Mouse (Mus musculus): ENCODE results near the gene Sec61a2.

The Sec61a2 gene

DNA sequence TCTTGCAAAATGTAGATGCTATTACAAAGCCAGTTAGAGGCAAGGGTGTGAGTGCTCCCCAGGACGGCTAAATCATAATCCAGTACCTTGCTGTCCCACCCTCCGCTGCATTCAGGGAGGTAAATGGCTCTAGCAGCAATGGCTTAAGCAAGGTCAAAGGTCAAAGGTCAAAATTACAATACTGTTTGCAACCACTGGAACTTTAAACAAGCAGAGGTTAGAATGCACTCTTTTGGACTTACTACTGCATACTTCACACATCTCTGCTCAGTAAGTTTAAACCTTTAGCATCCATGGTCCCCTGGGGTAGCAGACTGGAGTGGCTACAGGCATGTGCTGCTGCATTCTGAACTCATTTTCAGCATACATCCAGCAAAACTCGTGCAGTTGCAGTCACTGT is 17.8 kb downstream of the Sec61a2 start:
- DNase-seq = no peak

DNA sequence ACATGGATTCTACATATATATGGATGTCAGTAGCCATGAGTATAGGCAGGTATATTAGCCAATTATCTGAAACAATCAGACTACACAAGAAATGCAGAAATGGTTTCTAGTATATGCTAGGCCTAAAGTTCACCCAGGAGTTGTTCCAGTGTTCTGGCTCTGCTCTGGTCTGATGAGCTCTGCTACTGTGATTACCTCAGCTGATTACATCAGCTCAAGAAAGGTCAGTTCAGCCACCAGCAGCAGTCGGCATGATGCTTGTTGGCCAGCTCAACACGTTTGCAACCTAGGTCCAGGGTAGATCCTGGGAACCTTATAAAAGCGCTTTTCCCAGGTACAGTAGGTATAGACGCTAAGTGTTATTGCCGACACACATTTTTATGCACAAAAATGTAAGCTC is 25.5 kb downstream of the Sec61a2 start:
- DNase-seq = no peak

DNA sequence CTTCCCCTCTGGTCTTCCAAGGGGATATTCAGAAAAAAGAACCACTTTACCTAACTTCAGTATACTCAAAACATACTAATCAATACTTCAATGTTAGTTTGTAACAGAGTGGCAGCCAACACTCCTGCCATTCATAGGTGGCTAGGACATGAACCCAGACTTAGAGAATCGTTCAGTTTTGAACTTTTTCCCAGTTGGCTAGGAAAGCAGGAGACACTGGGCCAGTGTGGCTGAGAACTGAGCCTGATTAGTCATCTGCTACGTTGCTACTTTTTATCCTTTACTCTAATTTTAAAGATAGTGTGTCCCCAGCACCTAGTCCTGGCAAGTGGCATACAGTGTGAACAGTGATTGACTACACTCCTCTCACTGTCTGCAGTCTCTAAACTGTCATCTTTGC is 27.6 kb downstream of the Sec61a2 start:
- no peak for DNase-seq

DNA sequence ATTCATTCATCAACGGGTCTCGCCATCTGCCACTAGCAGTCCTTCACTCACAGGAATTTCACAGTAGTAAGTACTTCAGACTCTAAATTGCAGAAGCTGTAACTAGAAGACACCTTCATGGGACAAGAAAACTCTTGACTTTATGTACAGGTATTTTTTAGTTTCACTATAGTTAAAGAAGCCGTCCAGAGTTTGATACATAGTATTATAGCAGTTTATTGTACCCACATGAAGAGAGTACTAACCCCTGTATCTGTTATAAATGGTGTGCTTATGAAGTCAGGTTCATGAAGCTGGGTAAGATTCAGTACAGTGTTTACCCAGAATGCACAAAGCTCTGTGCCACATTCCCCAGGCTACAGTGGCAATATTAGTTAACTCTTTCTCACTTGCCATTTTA is 32.4 kb downstream of the Sec61a2 start, which contains the start of gene Gm13199:
Gene Gm13199, minus strand, starts transcription at position 101 of the 400 bp plus-strand sequence.
- DNase-seq = no peak

DNA sequence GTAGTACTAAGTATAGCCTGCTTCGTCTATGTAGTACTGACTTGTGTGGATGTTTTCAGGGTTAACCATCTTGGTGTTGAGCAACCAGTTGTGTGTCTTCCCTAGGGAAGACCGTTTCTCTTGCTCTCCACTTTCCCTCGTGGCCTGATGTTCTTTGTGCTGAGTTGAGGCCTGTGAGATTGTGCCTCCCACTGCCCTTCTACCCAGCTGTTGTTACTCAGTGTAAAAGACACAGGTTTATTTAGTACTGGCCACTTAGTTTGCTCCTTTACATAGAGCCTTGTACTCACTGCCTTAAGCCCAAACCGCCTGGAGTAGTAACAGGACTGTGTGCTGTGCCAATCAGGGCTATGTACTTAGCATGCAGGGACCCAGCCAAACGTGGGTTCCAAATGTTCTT is 43.4 kb downstream of the Sec61a2 start:
- no peak for DNase-seq

DNA sequence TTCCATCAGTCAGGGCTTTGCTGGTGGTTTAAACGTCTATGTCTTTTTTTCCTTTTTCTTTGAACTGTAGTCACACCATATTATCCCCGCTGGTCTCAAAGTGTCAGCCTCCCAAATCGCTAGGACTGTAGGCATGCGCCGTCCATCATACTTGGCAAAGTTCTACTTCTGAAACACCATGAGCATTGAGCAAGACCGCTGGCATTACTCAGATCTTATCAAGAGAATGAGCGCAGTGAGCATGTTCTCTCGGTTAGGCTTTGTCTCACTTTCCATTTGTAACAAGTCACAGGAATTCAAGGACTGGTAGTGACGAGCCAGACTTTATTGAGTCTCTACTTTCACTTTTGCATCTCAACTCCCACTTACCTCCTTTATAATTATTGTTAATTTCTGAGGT is 44.1 kb downstream of the Sec61a2 start:
- peak in 1 of 2 experiments; percentile 5 for DNase-seq

DNA sequence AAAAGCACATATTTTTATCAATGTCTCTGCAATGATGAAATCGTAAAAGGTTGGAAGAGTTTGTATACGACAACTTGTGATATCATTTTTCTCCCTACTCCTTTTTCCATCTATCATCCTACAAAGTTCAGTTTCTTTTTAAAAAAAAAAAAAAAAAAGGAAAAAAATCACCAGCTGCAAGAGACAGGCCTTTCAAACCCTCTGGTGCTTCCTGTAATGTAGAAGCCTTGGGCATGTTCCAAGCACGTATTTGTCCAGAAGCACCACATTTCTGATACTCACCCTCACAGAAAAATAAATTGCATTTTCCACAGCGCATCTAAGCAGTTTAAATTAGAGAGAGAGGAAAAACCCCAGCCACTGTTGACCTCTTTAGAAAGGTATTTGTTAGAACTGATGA is 49.4 kb downstream of the Sec61a2 start:
- no peak for DNase-seq

DNA sequence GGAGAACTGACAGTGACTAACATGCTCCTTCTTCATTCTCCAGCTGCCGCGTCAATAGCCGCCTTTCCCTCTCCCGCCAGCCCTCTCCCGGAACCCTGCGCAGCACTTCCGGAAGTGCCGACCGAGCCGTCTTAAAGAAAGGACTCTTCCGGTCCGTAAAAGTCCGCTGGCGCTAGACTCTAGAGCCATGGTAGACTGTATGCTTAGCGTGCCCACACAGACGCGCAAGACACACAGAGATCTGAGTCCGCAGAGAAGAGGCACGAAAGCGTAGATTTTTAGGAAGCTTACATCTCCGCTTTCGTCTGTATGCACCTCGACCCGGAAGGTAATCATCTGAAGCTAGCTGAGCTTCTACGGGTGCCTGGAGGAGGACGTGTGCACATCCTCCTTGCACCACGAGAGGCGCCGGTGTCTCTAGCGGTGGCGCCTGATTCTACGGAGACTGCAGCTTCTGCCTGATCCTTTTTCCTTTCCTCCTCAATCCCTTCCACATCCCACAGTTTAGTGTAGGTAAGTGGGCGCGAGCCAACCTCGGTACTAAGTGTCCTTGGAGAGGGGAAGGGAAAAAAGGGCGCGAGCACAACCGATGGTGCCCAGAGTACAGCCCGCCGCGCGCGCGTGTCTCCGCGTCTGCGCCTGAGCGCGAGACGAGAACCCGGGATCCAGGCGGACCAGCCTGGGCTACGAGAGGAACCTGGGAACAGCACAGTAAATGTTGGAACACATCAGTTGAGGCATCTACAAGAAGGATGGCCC is 50.2 kb downstream of the Sec61a2 start, which contains the start of the genes Nudt5 and Cdc123:
Gene Nudt5, plus strand, starts transcription at position 147 of the 759 bp plus-strand sequence.
Gene Cdc123, minus strand, starts transcription at position 292 of the 759 bp plus-strand sequence.
- peak; percentile 90 to 92 for DNase-seq

DNA sequence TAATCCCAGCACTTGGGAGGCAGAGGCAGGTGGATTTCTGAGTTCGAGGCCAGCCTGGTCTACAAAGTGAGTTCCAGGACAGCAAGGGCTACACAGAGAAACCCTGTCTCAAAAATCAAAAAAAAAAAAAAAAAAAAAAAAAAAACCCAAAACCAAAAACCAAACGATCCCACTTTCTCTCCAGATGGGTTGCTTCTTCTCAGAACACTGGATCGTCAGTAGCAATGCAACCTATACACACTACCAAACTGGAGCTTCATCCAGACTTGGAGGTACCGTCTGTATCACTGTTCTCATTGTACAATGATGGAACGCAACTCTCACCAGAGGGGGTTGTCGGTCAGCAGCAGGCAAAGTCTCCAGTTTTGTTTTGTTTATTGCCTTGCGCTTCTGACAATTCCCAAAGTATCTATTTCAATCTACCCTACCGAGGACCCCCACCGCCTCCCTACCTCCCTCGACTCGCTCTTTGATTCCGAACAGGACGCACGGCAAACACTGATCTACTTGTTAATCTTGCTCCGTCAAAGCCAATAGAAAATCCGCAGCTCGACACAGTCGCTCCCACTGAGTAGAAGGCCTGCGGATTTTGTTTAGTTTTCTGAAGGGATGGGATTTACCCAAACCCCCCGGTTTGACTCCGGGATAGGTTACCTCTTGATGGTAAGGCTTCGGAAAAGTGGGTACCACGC is 50.9 kb downstream of the Sec61a2 start:
- DNase-seq = no peak

DNA sequence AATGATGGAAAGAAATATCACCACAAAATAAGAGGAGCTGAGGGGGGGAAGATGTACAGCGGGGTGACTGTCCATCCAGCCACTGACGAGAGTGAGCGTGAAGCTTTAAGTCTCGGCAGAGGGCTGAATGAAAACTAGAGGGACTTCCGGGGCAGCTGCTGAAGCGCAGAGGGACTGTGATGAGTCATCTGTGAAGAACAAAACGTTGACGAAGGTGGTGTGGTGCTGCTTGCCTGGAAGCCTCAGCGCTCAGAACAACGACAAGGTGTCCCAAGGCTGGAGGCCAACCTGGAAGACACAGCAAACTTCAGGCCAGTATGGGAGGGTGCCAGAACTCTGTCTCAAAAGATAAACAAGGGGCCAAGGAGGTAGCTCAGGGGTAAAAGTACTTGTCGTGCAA is 54.4 kb downstream of the Sec61a2 start:
- DNase-seq = no peak

DNA sequence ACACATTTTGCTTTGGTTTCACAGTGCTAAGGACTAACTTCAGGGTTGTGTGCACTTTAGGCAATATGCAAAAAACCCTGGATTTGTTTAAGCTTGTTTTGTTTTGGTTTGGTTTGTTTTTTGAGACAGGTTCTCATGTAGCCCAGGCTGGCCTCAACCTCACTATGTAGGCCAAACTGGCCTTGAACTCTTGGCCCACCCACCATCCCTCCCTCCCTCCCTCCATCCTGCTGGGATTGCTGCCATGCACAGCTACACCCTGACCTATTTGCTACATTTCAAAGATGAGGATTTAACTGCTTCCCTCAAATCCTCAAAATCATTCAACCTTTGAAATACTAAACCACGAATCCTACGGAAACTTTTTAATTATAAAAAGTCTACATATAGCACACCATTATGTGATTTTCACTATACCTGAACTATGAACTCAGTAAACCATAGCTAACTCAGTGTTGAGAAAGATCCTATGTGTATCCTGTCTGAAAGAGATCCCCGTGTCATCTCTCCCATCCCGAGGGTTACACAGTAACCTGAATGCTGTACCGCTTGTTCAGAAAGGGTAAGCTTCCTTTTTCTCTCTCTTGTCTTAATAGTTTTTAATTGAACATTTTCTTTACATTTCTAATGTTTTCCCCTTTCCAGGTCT is 69.8 kb downstream of the Sec61a2 start:
- DNase-seq = no peak

DNA sequence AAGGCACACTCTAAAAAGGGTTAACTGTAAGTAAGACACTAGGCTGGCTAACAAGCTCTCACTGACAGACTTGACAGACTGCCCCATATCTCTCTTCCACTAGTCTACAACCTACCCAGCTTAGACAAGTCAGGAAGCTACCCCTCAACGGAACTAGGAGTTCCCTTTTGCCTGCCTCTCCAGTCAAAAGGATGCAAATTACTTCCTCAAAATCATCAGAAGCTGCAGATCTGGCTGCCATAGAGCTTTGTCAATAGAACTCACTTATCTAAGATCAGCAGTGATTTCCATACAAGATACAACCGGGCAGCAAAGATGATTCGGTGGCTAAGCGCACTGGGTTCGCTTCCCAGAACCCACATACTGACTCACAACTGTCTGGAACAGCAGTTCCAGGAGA is 70.5 kb downstream of the Sec61a2 start:
- no peak for DNase-seq

DNA sequence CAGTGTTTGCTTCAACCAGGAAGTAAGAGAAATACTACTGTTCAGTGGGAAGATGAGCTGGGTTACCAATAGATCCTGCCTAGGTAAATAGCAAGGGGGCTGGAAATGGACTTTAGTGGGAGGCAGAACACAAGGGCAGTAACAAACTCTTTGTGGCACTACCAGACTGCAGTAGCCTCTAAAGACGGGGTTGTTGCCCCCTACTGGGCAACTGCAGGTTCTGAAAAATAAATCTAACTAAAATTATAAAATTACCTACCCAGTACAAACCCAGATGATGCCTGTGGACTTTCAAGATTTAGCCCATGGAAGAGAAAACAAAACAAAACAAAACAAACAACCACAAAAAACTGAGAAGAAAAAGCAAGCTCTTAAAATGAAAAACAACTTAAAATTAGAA is 71.0 kb downstream of the Sec61a2 start:
- no peak for DNase-seq

DNA sequence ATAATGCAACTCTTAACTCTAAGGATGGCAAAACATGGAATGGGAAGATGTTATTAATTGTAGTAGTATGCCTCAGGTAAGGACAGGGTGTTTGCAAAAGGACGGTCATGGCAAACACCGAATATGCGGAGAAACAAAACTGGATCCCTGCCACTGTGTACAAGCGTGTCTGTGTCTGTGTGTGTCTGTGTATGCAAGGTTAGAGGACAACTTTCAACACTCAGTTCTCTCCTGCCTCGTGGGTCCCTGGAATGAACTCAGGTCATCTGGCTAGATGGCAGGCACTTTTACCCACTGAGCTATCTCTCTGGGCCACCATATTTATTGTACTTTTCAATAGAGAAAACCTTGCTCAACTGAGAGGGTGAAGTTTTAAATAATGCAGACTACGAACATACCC is 72.8 kb downstream of the Sec61a2 start:
- no peak for DNase-seq

DNA sequence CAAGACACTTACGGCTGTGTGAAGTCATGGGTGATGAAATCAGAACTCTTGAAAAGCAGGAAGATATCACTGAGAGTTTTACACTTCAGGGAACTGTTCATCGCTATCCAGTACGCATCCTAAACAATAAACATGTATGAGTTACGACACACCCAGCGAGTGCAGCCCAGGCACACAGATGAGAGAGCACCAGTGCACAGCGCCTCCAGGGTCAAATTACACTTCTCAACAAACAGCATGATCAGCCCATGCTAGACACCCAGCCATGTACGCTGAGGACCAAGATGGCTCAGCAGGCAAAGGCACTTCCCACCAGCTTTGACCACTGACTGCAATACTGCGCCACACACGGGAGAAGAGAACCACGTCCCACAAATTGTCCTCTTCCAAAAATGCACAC is 74.0 kb downstream of the Sec61a2 start:
- no peak for DNase-seq
